Mouse (Mus musculus) lung, postnatal 14 days (tissue): ENCODE measurements around the gene Hist2h3c2.
"Not testable (repeated sequence)": the region's sequence is repeated elsewhere in the genome, so short reads cannot be mapped to it uniquely, and the experiment has no call there.

Source experiments
- DNase-seq: peaks from one replicate; pipeline ENCODE4 v3.0.0; 2021

Gene Hist2h3c2

GRCm38 (mm10) chr3:96234914-96235313 is 4.0 kb downstream of the Hist2h3c2 start:
- no peak for DNase-seq

GRCm38 (mm10) chr3:96231758-96232120 is 7.2 kb downstream of the Hist2h3c2 start:
- DNase-seq: peak; percentile 18

- no peak for DNase-seq
Measured at GRCm38 (mm10) chr3:96230910-96231757, 7.8 kb downstream of the Hist2h3c2 start.

GRCm38 (mm10) chr3:96230404-96230803 is 8.5 kb downstream of the Hist2h3c2 start:
- DNase-seq: no peak

- DNase-seq: no peak
Measured at GRCm38 (mm10) chr3:96228828-96229227, 10.1 kb downstream of the Hist2h3c2 start.

- DNase-seq: no peak
Measured at GRCm38 (mm10) chr3:96226695-96227648, 12.0 kb downstream of the Hist2h3c2 start.

GRCm38 (mm10) chr3:96225421-96225820 is 13.5 kb downstream of the Hist2h3c2 start:
- DNase-seq: no peak

- DNase-seq: no peak
Measured at GRCm38 (mm10) chr3:96222774-96223173, 16.2 kb downstream of the Hist2h3c2 start.

GRCm38 (mm10) chr3:96221640-96222038 is 17.3 kb downstream of the Hist2h3c2 start:
- no peak for DNase-seq

GRCm38 (mm10) chr3:96220765-96221639 is 17.9 kb downstream of the Hist2h3c2 start, which contains the start of the genes Hist2h2ac and Hist2h2be:
Gene Hist2h2ac, minus strand, starts transcription at chr3:96220880.
Gene Hist2h2be, plus strand, starts transcription at chr3:96221119.
- DNase-seq: peak; percentile 87

- not testable (repeated sequence) for DNase-seq
Measured at GRCm38 (mm10) chr3:96220131-96220764, 18.7 kb downstream of the Hist2h3c2 start.

- DNase-seq: peak; percentile 69
Measured at GRCm38 (mm10) chr3:96219661-96220130, 19.2 kb downstream of the Hist2h3c2 start, which contains the start of the genes Bola1 and Hist2h2ab. Gene Bola1, minus strand, starts transcription at chr3:96219709. Gene Hist2h2ab, plus strand, starts transcription at chr3:96219865.

GRCm38 (mm10) chr3:96219191-96219641 is 19.7 kb downstream of the Hist2h3c2 start:
- peak; percentile 17 for DNase-seq

GRCm38 (mm10) chr3:96209242-96209641 is 29.7 kb downstream of the Hist2h3c2 start:
- no peak for DNase-seq

- DNase-seq: no peak
Measured at GRCm38 (mm10) chr3:96207819-96208218, 31.1 kb downstream of the Hist2h3c2 start.

GRCm38 (mm10) chr3:96199731-96200130 is 39.2 kb downstream of the Hist2h3c2 start:
- DNase-seq: no peak

GRCm38 (mm10) chr3:96198601-96199251 is 40.2 kb downstream of the Hist2h3c2 start:
- DNase-seq: not testable (repeated sequence)

- no peak for DNase-seq
Measured at GRCm38 (mm10) chr3:96198181-96198580, 40.7 kb downstream of the Hist2h3c2 start.

- peak; percentile 87 for DNase-seq
Measured at GRCm38 (mm10) chr3:96197129-96197749, 41.7 kb downstream of the Hist2h3c2 start.

GRCm38 (mm10) chr3:96196437-96197128 is 42.3 kb downstream of the Hist2h3c2 start:
- no peak for DNase-seq
